Mouse (Mus musculus) CD8-positive naive resting alpha-beta T cell, adult 2 months (primary cell): ENCODE measurements around the gene Zfp661.

Source experiments
- DNase-seq, 2 experiments: peaks; one replicate each; pipeline ENCODE4 v3.0.0; 2022; ENCODE audit warnings: low read depth in 2 of 2, low spot score in 2 of 2

Gene Zfp661

GRCm38 (mm10) chr2:127551078-127551477 is 35.8 kb downstream of the Zfp661 start:
- DNase-seq = no peak

GRCm38 (mm10) chr2:127550446-127550845 is 36.4 kb downstream of the Zfp661 start:
- no peak for DNase-seq

DNA sequence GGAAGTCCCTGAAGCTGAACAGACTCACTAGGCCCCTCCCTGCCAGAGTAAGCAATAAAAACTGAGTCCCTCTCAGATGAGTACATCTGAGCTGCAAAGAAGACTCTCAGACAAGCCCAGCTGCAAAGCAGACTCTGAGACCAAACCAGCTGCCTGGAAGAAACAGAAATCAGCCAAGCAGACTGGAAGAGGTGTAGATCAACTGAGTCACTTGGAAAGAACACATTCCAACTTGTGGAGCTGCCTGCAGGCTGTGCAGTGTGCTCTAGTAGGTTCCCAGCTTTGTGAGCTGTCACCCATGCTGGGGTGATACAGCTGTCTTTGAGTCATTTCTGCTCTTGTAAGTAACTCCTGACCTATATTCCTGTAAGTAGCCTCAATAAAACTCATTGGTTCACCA is 37.2 kb downstream of the Zfp661 start:
- no peak for DNase-seq

DNA sequence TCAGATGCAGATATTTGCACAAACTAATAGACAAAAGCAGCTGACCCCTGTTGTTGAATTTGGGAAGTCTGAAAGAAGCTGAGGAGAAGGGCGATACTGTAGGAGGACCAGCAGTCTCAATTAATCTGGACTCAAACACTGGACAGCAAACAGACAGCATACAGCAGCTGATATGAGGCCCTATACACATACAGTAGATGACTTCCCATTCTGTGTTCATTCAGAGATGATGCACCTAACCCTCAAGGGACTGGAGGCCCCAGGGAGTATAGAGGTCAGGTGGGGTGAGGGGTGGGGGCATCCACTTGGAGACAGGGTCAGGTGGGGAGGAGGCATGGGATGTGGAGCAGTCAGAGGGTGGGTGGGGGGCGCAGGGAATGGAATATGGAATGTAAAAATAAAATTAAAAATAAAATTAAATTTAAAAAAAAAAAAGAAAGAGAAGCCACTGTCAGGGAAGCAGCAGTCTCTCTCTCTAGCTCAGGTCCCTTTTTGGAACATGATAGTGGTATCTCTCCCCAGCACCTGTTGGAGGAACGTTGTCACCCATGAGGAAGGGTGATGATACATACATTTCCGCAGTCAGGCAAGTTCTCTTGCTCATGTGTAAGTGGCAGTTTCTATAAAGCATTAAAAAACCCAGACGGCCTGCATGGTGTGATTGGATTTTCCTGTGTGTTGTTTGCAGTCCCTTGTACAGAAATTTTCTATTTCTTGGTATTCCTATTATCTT is 38.4 kb downstream of the Zfp661 start:
- DNase-seq = no peak

DNA sequence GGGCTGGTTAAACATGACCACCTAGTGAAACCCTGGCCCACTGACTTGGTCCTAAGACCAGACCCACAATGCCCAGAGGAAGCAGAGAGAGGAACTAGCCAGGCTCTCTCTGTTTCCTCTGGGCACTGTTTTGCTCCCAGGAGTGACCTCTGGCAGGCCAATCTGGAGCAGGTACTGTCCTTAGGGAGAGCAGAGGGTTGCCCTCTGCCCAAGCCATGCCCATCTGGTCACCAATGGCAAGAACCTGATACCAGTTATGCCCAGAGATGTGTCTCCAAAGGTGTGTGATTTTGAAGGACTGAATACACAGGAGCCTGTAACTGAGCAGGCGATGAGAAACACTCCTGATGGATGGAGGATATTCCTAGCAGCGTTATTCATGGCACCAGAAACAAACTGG is 45.2 kb downstream of the Zfp661 start:
- no peak for DNase-seq

DNA sequence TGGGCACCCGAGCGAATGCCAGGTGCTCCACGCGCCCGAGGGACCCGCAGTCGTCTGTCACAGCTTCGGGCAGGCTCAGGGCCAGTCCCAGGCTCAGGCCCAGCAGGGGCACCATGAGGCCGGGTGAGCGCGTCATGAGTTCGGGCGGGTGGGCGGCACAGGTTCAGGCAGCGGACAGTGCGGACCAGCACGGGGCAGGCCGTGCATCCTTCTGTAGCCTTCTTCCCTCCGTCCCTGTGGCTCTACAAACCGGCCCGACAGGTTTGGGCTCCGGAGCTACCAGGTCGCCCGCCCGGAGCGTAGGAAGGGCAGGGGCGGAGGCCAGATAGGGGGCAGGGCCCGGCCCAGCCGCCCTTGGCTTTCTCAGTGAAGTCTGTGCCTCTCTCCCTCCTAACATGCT is 45.7 kb downstream of the Zfp661 start, which contains the start of gene Prom2:
Prom2 (minus strand) TSS at position 283 of the 400 bp plus-strand sequence.
- no peak for DNase-seq

DNA sequence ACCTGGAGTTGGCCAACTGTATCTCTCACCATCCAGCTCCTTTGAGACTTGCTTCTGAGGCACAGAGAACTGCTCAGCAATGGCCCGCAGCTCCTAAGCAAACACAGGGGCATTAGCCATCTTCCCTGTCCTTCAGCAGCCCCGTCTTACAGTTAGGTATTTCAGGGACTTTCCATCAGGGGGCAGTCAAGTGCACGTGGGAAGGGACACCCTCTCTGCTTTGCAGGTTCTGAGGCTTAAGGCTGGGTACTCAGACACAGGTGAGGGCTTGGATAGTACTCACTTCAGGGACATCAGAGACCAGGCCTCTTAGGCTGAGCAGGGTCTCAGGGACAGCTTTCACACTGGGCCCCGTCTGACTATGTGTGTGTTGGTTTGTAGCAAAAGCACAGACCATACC is 47.4 kb downstream of the Zfp661 start:
- no peak for DNase-seq

DNA sequence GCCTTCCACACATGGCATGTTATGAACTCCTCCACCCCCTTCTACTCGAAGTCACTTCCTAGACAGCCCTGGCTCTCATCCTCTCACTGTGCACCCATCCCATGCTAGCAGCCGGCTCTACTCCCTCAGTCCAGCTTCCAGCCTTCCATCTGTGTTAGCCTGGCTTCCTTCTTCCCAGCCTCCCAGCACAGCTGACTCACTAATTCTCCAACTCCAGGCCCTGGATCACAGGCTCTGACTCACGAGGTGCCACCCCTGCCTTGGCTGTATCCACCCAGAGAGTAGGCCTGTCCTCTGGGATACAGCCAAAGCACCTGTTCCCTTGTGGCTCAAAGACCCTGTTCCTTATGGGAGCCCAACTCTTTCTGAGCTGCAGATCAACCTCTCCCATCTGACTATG is 49.3 kb downstream of the Zfp661 start:
- DNase-seq = no peak

DNA sequence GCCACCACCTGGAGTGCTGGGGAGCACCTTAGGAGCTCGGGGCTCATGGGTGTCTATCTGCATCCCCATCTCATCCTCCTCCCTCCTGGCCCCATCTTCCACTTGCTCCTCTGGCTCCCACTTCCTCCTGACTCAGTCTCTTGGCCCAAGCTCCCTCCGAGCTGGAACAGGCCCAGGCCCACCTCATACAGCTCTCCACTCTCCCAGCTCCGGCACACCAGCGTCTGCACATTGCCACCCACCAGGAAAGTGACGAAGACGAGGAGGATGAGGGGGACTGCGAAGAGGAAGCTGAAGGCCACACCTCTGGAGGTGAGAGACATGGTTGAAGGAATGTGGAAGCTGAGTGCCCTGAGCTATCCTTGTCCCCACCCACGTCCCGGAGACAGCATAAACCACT is 51.5 kb downstream of the Zfp661 start:
- DNase-seq = no peak

DNA sequence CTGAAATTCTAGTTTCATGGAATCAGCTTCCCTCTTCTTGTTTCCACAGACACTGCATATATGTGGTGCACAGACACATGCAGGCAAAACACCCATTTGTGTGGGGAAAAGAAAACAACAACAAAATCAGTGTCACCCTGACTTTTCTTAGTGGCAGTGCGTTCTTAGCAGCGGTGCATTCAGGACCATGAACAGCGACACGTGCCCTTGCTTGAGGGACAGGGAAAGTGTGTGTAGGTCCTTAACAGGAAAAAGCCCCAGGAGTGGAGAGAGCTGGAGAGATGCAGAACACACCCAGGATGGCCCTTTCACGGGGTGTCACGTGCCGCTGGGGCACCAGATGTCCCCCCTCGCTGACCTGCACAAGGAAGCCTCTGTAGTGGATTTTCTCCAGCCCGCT is 54.5 kb downstream of the Zfp661 start:
- DNase-seq = no peak

- no peak for DNase-seq
These were observed 55.3 kb downstream of the Zfp661 start for GRCm38 (mm10) chr2:127531592-127531991.

DNA sequence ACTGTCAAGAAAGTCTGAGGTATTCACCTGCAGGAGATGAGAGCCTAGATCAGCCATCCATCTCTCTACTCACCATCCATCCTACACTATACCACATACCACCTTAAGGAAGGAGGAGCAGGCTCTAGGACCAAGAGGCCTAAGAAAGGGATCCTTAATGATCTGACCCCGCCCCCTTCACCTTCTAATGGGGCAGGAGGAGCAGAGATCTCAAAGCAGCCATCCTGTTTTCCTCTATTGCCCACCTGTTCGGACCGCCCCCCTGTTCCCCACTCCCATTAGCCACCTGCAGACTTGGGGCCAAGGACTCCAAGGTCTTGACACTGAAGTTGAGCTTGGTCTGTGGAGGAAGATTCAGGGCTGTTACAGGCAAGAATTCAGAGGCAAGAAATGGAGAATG is 56.5 kb downstream of the Zfp661 start:
- no peak for DNase-seq

DNA sequence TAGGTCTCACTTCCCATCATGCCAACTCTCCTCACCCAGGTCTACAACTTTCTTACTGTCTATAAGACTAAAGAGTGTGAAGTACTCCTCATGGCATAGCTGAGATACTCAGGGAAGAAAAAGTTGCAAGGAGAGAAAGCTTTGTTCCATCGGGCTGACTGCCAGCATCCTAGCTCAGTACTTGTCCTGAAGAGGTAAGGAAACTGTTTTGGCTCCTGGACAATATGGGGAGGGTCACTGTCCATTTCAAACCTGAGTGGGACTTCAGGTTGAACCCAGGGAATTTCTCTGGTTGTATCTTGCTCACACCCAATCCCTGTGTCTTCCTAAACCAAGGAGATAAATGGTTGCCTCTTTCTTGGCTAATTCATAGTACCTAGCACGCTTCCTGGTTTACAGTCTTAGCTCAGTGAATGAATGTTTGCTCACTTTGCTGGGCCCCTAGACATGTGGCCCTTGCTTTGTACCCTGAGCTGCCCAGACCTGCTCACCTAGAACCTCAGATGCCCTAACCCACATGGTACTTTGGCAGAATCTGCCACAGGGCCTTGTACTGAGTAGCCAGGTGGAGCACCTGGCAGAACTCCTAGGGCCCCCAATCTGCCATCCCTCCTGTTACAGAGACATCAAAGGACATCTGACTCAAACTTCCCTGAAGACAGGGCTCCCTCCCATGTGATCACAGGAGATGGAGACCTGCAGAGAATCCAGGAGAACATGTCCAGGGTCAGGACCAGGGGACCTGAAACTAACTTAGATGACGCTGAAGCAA is 61.7 kb downstream of the Zfp661 start:
- no peak for DNase-seq
